Mouse (Mus musculus): ENCODE measurements around the gene Gm28035. TPM values are rescaled to one million over a fixed set of nuclear protein-coding genes. Genes with fewer than 3 reads are reported as not detected.

Gm28035 gene
- total RNA-seq, 2 experiments from 2014 or later, result 11.3 to 15.1 TPM

- intact Hi-C loops (cut with DNase I), result no loop called here
These were observed 45.2 kb downstream of the Gm28035 start for GRCm38 (mm10) chr2:30285416-30286181.

GRCm38 (mm10) chr2:30286192-30287026 is 46.0 kb downstream of the Gm28035 start, which contains the start of the genes Dolk and Nup188:
TSS of gene Dolk (minus strand) at chr2:30286334.
TSS of gene Nup188 (plus strand) at chr2:30286397.
- intact Hi-C loops (cut with DNase I), result no loop called here
- H3K27ac ChIP-seq, result peak within 1 kb of the TSS; percentile 70

More at GRCm38 (mm10) chr2:30285416-30286181, 45.2 kb downstream of the Gm28035 start:
- TF ChIP-seq CTCF (IDR thresholded peaks at IDR 0.05), result no peak
- H3K4me3 ChIP-seq, result peak overlapping the region; percentile 95
- no peak for DNase-seq (ENCODE audit: extremely low spot score in 1 of 2, low spot score in 2 of 2)
- peak overlapping the region; percentile 29; the same call in 1 of the 2 replicates for H3K27ac ChIP-seq

GRCm38 (mm10) chr2:30287027-30287373 is 46.6 kb downstream of the Gm28035 start:
- no peak for DNase-seq (ENCODE audit: extremely low spot score in 1 of 2, low spot score in 2 of 2)
- intact Hi-C loops (cut with DNase I), result no loop called here
- H3K27ac ChIP-seq, result no peak overlapping the region; the same call in 1 of the 2 replicates

More at GRCm38 (mm10) chr2:30286192-30287026, 46.0 kb downstream of the Gm28035 start, which contains the start of the genes Dolk and Nup188:
- no peak for TF ChIP-seq CTCF (IDR thresholded peaks at IDR 0.05)
- H3K4me3 ChIP-seq, result peak within 1 kb of the TSS; percentile 95
- peak; percentile 97 to 98 for DNase-seq (ENCODE audit: extremely low spot score in 1 of 2, low spot score in 2 of 2)

GRCm38 (mm10) chr2:30299525-30299924 is 59.2 kb downstream of the Gm28035 start:
- intact Hi-C loops (cut with DNase I), result no loop called here
- Histone ChIP-seq H3K4me3 (no peak overlapping the region), H3K27ac (no peak overlapping the region)
- TF ChIP-seq CTCF (IDR thresholded peaks at IDR 0.05), result peak; percentile 30
- no peak for DNase-seq (ENCODE audit: extremely low spot score in 1 of 2, low spot score in 2 of 2)

More at GRCm38 (mm10) chr2:30287027-30287373, 46.6 kb downstream of the Gm28035 start:
- peak overlapping the region; percentile 95 for H3K4me3 ChIP-seq
- no peak for TF ChIP-seq CTCF (IDR thresholded peaks at IDR 0.05)

- H3K27ac ChIP-seq, result no peak overlapping the region
- no peak overlapping the region for H3K4me3 ChIP-seq
- no peak for DNase-seq (ENCODE audit: extremely low spot score in 1 of 2, low spot score in 2 of 2)
- no peak for TF ChIP-seq CTCF (IDR thresholded peaks at IDR 0.05)
- intact Hi-C loops (cut with DNase I), result no loop called here
These were observed 59.6 kb downstream of the Gm28035 start for GRCm38 (mm10) chr2:30299966-30300365.

- Histone ChIP-seq H3K4me3 (no peak overlapping the region), H3K27ac (no peak overlapping the region)
- intact Hi-C loops (cut with DNase I), result no loop called here
- TF ChIP-seq CTCF (IDR thresholded peaks at IDR 0.05), result no peak
- DNase-seq (ENCODE audit: extremely low spot score in 1 of 2, low spot score in 2 of 2), result no peak
These were observed 65.7 kb downstream of the Gm28035 start for GRCm38 (mm10) chr2:30306087-30306486.

GRCm38 (mm10) chr2:30309351-30309750 is 69.0 kb downstream of the Gm28035 start:
- intact Hi-C loops (cut with DNase I), result no loop called here
- Histone ChIP-seq H3K27ac (no peak overlapping the region), H3K4me3 (no peak overlapping the region)
- TF ChIP-seq CTCF (IDR thresholded peaks at IDR 0.05), result no peak
- no peak for DNase-seq (ENCODE audit: extremely low spot score in 1 of 2, low spot score in 2 of 2)

GRCm38 (mm10) chr2:30311481-30311880 is 71.1 kb downstream of the Gm28035 start:
- peak in 1 of 2 experiments; percentile 14 for DNase-seq (ENCODE audit: extremely low spot score in 1 of 2, low spot score in 2 of 2)
- intact Hi-C loops (cut with DNase I), result no loop called here
- no peak for TF ChIP-seq CTCF (IDR thresholded peaks at IDR 0.05)
- Histone ChIP-seq H3K27ac (no peak overlapping the region), H3K4me3 (no peak overlapping the region)

- TF ChIP-seq CTCF (IDR thresholded peaks at IDR 0.05), result no peak; the same call in none of the 2 replicates
- DNase-seq (ENCODE audit: extremely low spot score in 1 of 2, low spot score in 2 of 2), result no peak
- H3K27ac ChIP-seq, result no peak overlapping the region
- intact Hi-C loops (cut with DNase I), result no loop called here
- no peak overlapping the region for H3K4me3 ChIP-seq
These were observed 75.8 kb downstream of the Gm28035 start for GRCm38 (mm10) chr2:30316136-30316535.

GRCm38 (mm10) chr2:30316955-30317354 is 76.6 kb downstream of the Gm28035 start:
- no peak overlapping the region for H3K27ac ChIP-seq
- intact Hi-C loops (cut with DNase I), result no loop called here
- TF ChIP-seq CTCF (IDR thresholded peaks at IDR 0.05), result no peak
- H3K4me3 ChIP-seq, result no peak overlapping the region
- peak in 1 of 2 experiments; percentile 18 for DNase-seq (ENCODE audit: extremely low spot score in 1 of 2, low spot score in 2 of 2)

GRCm38 (mm10) chr2:30319260-30319659 is 78.9 kb downstream of the Gm28035 start:
- intact Hi-C loops (cut with DNase I), result no loop called here
- no peak for TF ChIP-seq CTCF (IDR thresholded peaks at IDR 0.05)
- DNase-seq (ENCODE audit: extremely low spot score in 1 of 2, low spot score in 2 of 2), result no peak

GRCm38 (mm10) chr2:30323111-30323510 is 82.7 kb downstream of the Gm28035 start:
- DNase-seq (ENCODE audit: extremely low spot score in 1 of 2, low spot score in 2 of 2), result no peak
- TF ChIP-seq CTCF (IDR thresholded peaks at IDR 0.05), result no peak
- intact Hi-C loops (cut with DNase I), result no loop called here
- Histone ChIP-seq H3K27ac (no peak overlapping the region), H3K4me3 (no peak overlapping the region)

More at GRCm38 (mm10) chr2:30319260-30319659, 78.9 kb downstream of the Gm28035 start:
- Histone ChIP-seq H3K4me3 (no peak overlapping the region), H3K27ac (no peak overlapping the region)
